Mouse (Mus musculus) heart, embryonic 14.5 days (tissue): ENCODE measurements around the gene Taar7a. TPM values are rescaled to one million over a fixed set of nuclear protein-coding genes. Genes with fewer than 3 reads are reported as not detected.

Source experiments
- ATAC-seq: fragments of 200-750 bp; cut with Nextera tagmentation; 2 replicates; pipeline ENCODE4 v1.8.0; 2017; ENCODE audit warnings: low read depth, moderate TSS enrichment; ENCODE audit not compliant: insufficient number of reproducible peaks, insufficient read depth, low FRiP score
- H3K27ac ChIP-seq, 2 experiments: fragments of 200-500 bp in 1 of 2; fragments of 300-500 bp in 1 of 2; sonication (generic) in 1 of 2; replicated peaks in 1 of 2; 2 replicates each; pipeline ENCODE4 v1.5.1; 2012 to 2014; ENCODE audit warnings: low read depth in 2 of 2, low read length in 2 of 2, control low read depth in 1 of 2, mild to moderate bottlenecking in 1 of 2, mixed read lengths in 1 of 2; ENCODE audit not compliant: control insufficient read depth in 1 of 2, insufficient read depth in 1 of 2
- H3K27me3 ChIP-seq: fragments of 300-500 bp; sonication (generic); 2 replicates; pipeline ENCODE4 v1.6.1; 2014; ENCODE audit warnings: mild to moderate bottlenecking, low read length, control low read depth; ENCODE audit not compliant: control insufficient read depth, insufficient read depth
- H3K36me3 ChIP-seq: fragments of 300-500 bp; sonication (generic); 2 replicates; pipeline ENCODE4 v1.6.1; 2014; ENCODE audit warnings: mild to moderate bottlenecking, control low read depth, low read length, mixed read lengths; ENCODE audit not compliant: control insufficient read depth, insufficient read depth
- H3K4me1 ChIP-seq, 2 experiments: fragments of 200-500 bp in 1 of 2; fragments of 300-500 bp in 1 of 2; sonication (generic) in 1 of 2; 2 replicates each; pipeline ENCODE4 v1.6.1; 2012 to 2014; ENCODE audit warnings: low read length in 2 of 2, control low read depth in 1 of 2, mixed read lengths in 1 of 2; ENCODE audit not compliant: control insufficient read depth in 2 of 2, insufficient read depth in 2 of 2
- H3K4me2 ChIP-seq: fragments of 300-500 bp; sonication (generic); 2 replicates; pipeline ENCODE4 v1.6.1; 2014; ENCODE audit warnings: mild to moderate bottlenecking, low read length
- H3K4me3 ChIP-seq, 2 experiments: fragments of 200-500 bp in 1 of 2; fragments of 300-500 bp in 1 of 2; sonication (generic) in 1 of 2; 2 replicates each; pipeline ENCODE4 v1.5.1; 2012 to 2014; ENCODE audit warnings: low read length in 2 of 2, mild to moderate bottlenecking in 2 of 2, control low read depth in 1 of 2, low read depth in 1 of 2, moderate library complexity in 1 of 2; ENCODE audit not compliant: control insufficient read depth in 1 of 2, insufficient read depth in 1 of 2
- H3K9ac ChIP-seq: fragments of 300-500 bp; sonication (generic); 2 replicates; pipeline ENCODE4 v1.6.1; 2014; ENCODE audit warnings: mild to moderate bottlenecking, low read length
- H3K9me3 ChIP-seq: fragments of 300-500 bp; sonication (generic); 2 replicates; pipeline ENCODE4 v1.6.1; 2016; ENCODE audit warnings: low read length, control low read depth; ENCODE audit not compliant: control insufficient read depth
- WGBS: fragments of 180-500 bp; shearing (Covaris S2); extraction: QIAGEN DNeasy Blood & Tissue Kit; methylation state at CpG from one replicate; pipeline ENCODE4 v1.1.7; 2014; 5-methylcytosine and 5-hydroxymethylcytosine counted together
- polyA plus RNA-seq: library from polyadenylated mRNA; unstranded; fragments of >200 nt; fragmentation: Nextera tagmentation; extraction: Ambion mirVana; gene quantifications from 2 replicates; pipeline ENCODE4 v1.2.1, GENCODE M21; 2014

Gene Taar7a
- polyA plus RNA-seq, 1 experiment from 2014 or later = not detected

DNA sequence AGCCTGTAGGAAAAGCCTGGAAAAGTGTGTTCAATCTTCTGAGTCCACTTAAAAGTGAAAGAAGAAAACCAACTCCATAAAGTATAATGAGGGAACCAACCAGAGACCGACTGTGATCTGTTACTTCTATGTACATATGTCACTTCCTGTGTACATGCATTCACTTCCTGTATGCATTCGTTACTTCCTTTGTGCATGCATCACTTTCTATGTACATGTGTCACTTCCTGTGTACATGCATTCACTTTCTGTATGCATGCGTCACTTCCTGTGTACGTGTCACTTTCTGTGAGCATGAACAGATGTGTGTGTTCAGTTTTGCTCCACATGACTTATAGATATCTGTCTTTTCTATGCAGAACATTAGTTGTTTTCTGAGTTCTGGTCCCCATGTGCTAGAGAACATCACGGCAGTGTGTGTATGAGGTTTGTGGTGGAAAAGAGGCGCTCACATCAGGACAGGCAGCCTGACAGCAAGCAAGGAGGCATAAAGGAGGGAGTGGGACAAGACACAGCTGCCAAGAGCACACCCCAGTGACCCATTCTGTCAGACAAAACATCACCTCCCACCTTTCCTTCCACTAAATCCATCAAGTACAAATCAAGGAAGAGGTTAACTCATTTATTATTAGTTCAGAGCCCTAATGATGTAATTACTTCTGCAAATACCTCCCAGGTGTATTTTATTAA is 28.2 kb downstream of the Taar7a start:
- peaks cover 0 to 2% of the 10 kb centered on the region in 2 experiments; a peak in 2 of 4 replicates for H3K4me1 ChIP-seq
- 77% methylated on average over 6 of the region's 6 CpGs for WGBS
- H3K4me2 ChIP-seq = no peak overlapping the region
- no peak overlapping the region for H3K27ac ChIP-seq
- H3K27me3 ChIP-seq = no peaks in the 10 kb centered on the region
- H3K4me3 ChIP-seq = no peak overlapping the region
- H3K36me3 ChIP-seq = no peaks in the 10 kb centered on the region
- H3K9ac ChIP-seq = no peak overlapping the region
- H3K9me3 ChIP-seq = 0 out of 2 replicates have a peak, but pooled peaks cover 3% of the 10 kb centered on the region
- ATAC-seq = no peak

GRCm38 (mm10) chr10:23963444-23963843 is 29.8 kb downstream of the Taar7a start:
- ATAC-seq = no peak
- peaks cover 0 to 2% of the 10 kb centered on the region in 2 experiments; a peak in 2 of 4 replicates for H3K4me1 ChIP-seq
- H3K9me3 ChIP-seq = 0 out of 2 replicates have a peak, but pooled peaks cover 3% of the 10 kb centered on the region
- no peak overlapping the region for H3K4me2 ChIP-seq
- H3K36me3 ChIP-seq = no peaks in the 10 kb centered on the region
- no peak overlapping the region for H3K9ac ChIP-seq
- H3K4me3 ChIP-seq = no peak overlapping the region
- no peaks in the 10 kb centered on the region for H3K27me3 ChIP-seq
- H3K27ac ChIP-seq = peak overlapping the region; percentile 14 to 25; a peak in 1 of 4 replicates
- 45% methylated on average over 3 of the region's 3 CpGs for WGBS

DNA sequence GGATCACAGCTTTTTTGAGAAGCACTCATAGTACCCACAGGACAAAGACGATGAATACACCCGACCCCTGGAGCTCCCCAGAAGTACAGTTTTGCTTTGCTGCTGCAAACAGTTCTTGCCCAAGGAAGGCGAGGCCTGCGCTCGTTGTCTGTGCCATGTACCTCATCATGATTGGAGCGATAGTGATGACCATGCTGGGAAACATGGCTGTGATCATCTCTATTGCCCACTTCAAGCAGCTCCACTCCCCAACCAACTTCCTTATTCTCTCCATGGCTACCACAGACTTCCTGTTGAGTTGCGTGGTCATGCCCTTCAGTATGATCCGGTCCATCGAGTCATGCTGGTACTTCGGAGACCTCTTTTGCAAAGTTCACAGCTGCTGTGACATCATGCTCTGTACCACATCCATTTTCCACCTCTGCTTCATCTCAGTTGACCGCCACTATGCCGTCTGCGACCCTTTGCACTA is 32.8 kb downstream of the Taar7a start, which contains the start of gene Taar4:
TSS of gene Taar4 (plus strand) at position 51 of the 472 bp plus-strand sequence.
- no peaks in the 10 kb centered on the region for H3K9me3 ChIP-seq
- WGBS = 92% methylated on average over 13 of the region's 13 CpGs
- no peaks in the 10 kb centered on the region for H3K36me3 ChIP-seq
- no peak for ATAC-seq
- no peak within 1 kb of the TSS for H3K4me2 ChIP-seq
- H3K27me3 ChIP-seq = no peaks in the 10 kb centered on the region
- H3K4me1 ChIP-seq = peaks cover 0 to 2% of the 10 kb centered on the region in 2 experiments; a peak in 2 of 4 replicates
- no peak within 1 kb of the TSS for H3K27ac ChIP-seq
- H3K4me3 ChIP-seq = no peak within 1 kb of the TSS
- H3K9ac ChIP-seq = no peak within 1 kb of the TSS

- H3K9me3 ChIP-seq = no peaks in the 10 kb centered on the region
- no peak overlapping the region for H3K4me2 ChIP-seq
- H3K9ac ChIP-seq = no peak overlapping the region
- no peaks in the 10 kb centered on the region for H3K27me3 ChIP-seq
- WGBS = 53% methylated on average over 3 of the region's 3 CpGs
- peaks cover 0 to 4% of the 10 kb centered on the region in 2 experiments; a peak in 2 of 4 replicates for H3K4me1 ChIP-seq
- H3K27ac ChIP-seq = no peak overlapping the region
- H3K36me3 ChIP-seq = no peaks in the 10 kb centered on the region
- ATAC-seq = no peak
- H3K4me3 ChIP-seq = no peak overlapping the region
Observed at GRCm38 (mm10) chr10:23959071-23959470, 34.2 kb downstream of the Taar7a start.

GRCm38 (mm10) chr10:23951714-23952113 is 41.6 kb downstream of the Taar7a start:
- Histone ChIP-seq H3K4me3 (no peak overlapping the region), H3K27me3 (no peaks in the 10 kb centered on the region), H3K4me2 (no peak overlapping the region), H3K9me3 (no peaks in the 10 kb centered on the region), H3K4me1 (peaks cover 4 to 5% of the 10 kb centered on the region in 2 experiments; a peak in 2 of 4 replicates), H3K36me3 (no peaks in the 10 kb centered on the region), H3K27ac (no peak overlapping the region), H3K9ac (no peak overlapping the region)
- ATAC-seq = no peak
- whole genome bisulfite sequencing = 68% methylated on average over 6 of the region's 6 CpGs

GRCm38 (mm10) chr10:23949508-23950005 is 43.7 kb downstream of the Taar7a start, which contains the start of gene Taar3:
Gene Taar3 (plus strand): TSS chr10:23949558.
- no peak for ATAC-seq
- no peak within 1 kb of the TSS for H3K9ac ChIP-seq
- 83% methylated on average over 16 of the region's 16 CpGs for WGBS
- H3K9me3 ChIP-seq = no peaks in the 10 kb centered on the region
- no peak within 1 kb of the TSS for H3K4me2 ChIP-seq
- no peak within 1 kb of the TSS for H3K4me3 ChIP-seq
- no peaks in the 10 kb centered on the region for H3K27me3 ChIP-seq
- H3K36me3 ChIP-seq = no peaks in the 10 kb centered on the region
- H3K27ac ChIP-seq = no peak within 1 kb of the TSS
- peaks cover 4 to 5% of the 10 kb centered on the region in 2 experiments; a peak in 2 of 4 replicates for H3K4me1 ChIP-seq

GRCm38 (mm10) chr10:23948026-23948425 is 45.3 kb downstream of the Taar7a start:
- WGBS = 43% methylated on average over 7 of the region's 7 CpGs
- Histone ChIP-seq H3K9ac (no peak overlapping the region), H3K27ac (no peak overlapping the region), H3K36me3 (no peaks in the 10 kb centered on the region), H3K27me3 (no peaks in the 10 kb centered on the region), H3K9me3 (no peaks in the 10 kb centered on the region), H3K4me1 (peaks cover 2 to 5% of the 10 kb centered on the region in 2 experiments; a peak in 2 of 4 replicates), H3K4me2 (peak overlapping the region; percentile 17; the same call in 1 of the 2 replicates), H3K4me3 (no peak overlapping the region)
- 0 out of 2 replicates have a peak, but pooled peaks have one; percentile 54 for ATAC-seq
